Mouse (Mus musculus) neural tube, embryonic 11.5 days (tissue): ENCODE results near the gene Csrp1. TPM values are rescaled to one million over a fixed set of nuclear protein-coding genes. Genes with fewer than 3 reads are reported as not detected.

Experiments
- ATAC-seq: fragments of 200-750 bp; cut with Nextera tagmentation; 2 replicates; pipeline ENCODE4 v1.8.0; 2017; ENCODE audit warnings: moderate number of reproducible peaks, mild to moderate bottlenecking, moderate TSS enrichment, moderate library complexity; ENCODE audit not compliant: insufficient read depth, low FRiP score, low TSS enrichment
- DNase-seq: peaks from one replicate; pipeline ENCODE4 v3.0.0-alpha.2; 2015; ENCODE audit warnings: low spot score
- H3K27ac ChIP-seq: fragments of 300-500 bp; sonication (generic); 2 replicates; pipeline ENCODE4 v1.5.1; 2014; ENCODE audit warnings: low read depth, mild to moderate bottlenecking, low read length
- H3K27me3 ChIP-seq: fragments of 300-500 bp; sonication (generic); 2 replicates; pipeline ENCODE4 v1.6.1; 2014; ENCODE audit warnings: mild to moderate bottlenecking, low read length, mixed read lengths; ENCODE audit not compliant: control insufficient read depth, insufficient read depth
- H3K36me3 ChIP-seq: fragments of 300-500 bp; sonication (generic); 2 replicates; pipeline ENCODE4 v1.6.1; 2014; ENCODE audit warnings: mild to moderate bottlenecking, low read length, moderate library complexity, mixed read lengths; ENCODE audit not compliant: control insufficient read depth, insufficient read depth
- H3K4me1 ChIP-seq: fragments of 300-500 bp; sonication (generic); 2 replicates; pipeline ENCODE4 v1.6.1; 2014; ENCODE audit warnings: low read length, mixed read lengths; ENCODE audit not compliant: control insufficient read depth, insufficient read depth
- H3K4me2 ChIP-seq: fragments of 300-500 bp; sonication (generic); 2 replicates; pipeline ENCODE4 v1.6.1; 2014; ENCODE audit warnings: low read depth, mild to moderate bottlenecking, moderate library complexity
- H3K4me3 ChIP-seq: fragments of 300-500 bp; sonication (generic); 2 replicates; pipeline ENCODE4 v1.5.1; 2014; ENCODE audit warnings: low read depth, low read length
- H3K9ac ChIP-seq: fragments of 300-500 bp; sonication (generic); 2 replicates; pipeline ENCODE4 v1.6.1; 2014; ENCODE audit warnings: mild to moderate bottlenecking, low read length
- H3K9me3 ChIP-seq: fragments of 300-500 bp; sonication (generic); 2 replicates; pipeline ENCODE4 v1.6.1; 2016; ENCODE audit warnings: low read length; ENCODE audit not compliant: control insufficient read depth
- WGBS: fragments of 180-500 bp; shearing (Covaris S2); extraction: QIAGEN DNeasy Blood & Tissue Kit; methylation state at CpG from one replicate; pipeline ENCODE4 v1.1.7; 2014; 5-methylcytosine and 5-hydroxymethylcytosine counted together
- polyA plus RNA-seq: library from polyadenylated mRNA; unstranded; fragments of >200 nt; fragmentation: Nextera tagmentation; extraction: Ambion mirVana; gene quantifications from 2 replicates; pipeline ENCODE4 v1.2.1, GENCODE M21; 2014

Gene Csrp1
- polyA plus RNA-seq, 1 experiment from 2014 or later = 47.5 TPM

DNA sequence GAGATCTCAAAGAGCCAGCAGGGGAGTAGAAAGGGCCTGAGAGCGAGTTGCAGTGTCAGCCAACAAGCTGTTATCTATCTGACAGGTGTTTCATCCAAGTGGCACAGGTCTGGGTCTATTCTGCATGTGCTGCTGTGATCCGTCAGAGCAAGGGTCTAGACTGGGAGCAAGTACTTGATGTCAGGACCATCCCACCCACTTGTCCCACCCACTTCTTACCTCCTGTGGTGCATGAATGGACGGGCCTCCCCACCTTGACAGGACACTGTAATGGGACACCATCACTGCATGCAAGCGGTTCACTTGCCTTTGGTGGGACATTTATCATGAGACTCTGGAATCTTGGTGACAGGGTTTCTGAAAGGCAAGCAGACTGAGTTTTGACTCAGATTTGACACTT lies 10.0 kb downstream of the Csrp1 start:
- Histone ChIP-seq H3K4me1 (peaks cover 9% of the 10 kb centered on the region), H3K4me2 (peak overlapping the region; percentile 85), H3K9me3 (no peaks in the 10 kb centered on the region), H3K36me3 (no peaks in the 10 kb centered on the region), H3K9ac (peak overlapping the region; percentile 14; the same call in 1 of the 2 replicates), H3K27ac (no peak overlapping the region), H3K27me3 (no peaks in the 10 kb centered on the region), H3K4me3 (peak overlapping the region; percentile 55; the same call in 1 of the 2 replicates)
- no peak for ATAC-seq
- 16% methylated on average over 4 of the region's 4 CpGs for WGBS
- DNase-seq = no peak

DNA sequence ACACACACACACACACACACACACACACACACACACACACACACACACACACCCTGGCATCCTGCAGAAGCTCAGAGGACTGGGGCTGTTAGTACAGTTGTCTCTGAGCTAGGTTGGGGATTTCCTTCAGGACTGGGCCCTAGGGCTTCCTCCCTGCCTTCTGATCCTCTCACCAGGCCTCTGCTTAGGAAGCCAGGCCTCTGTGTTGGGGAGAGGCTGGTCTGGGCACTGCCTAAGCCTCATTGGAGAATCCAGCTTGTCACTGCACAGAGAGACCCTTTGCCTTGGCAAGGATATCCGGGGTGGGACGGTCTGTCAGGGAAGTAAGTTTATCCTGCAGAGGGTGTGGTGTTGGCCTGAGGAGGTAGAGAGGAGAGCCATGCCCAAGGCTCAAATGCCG lies 10.4 kb downstream of the Csrp1 start:
- Histone ChIP-seq H3K27ac (no peak overlapping the region), H3K4me3 (no peak overlapping the region), H3K36me3 (no peaks in the 10 kb centered on the region), H3K9ac (peak overlapping the region; percentile 10), H3K9me3 (no peaks in the 10 kb centered on the region), H3K27me3 (no peaks in the 10 kb centered on the region), H3K4me1 (peaks cover 10% of the 10 kb centered on the region), H3K4me2 (peak overlapping the region; percentile 24; the same call in 1 of the 2 replicates)
- WGBS = 57% methylated on average over 3 of the region's 3 CpGs
- DNase-seq (no peak), ATAC-seq (no peak)

DNA sequence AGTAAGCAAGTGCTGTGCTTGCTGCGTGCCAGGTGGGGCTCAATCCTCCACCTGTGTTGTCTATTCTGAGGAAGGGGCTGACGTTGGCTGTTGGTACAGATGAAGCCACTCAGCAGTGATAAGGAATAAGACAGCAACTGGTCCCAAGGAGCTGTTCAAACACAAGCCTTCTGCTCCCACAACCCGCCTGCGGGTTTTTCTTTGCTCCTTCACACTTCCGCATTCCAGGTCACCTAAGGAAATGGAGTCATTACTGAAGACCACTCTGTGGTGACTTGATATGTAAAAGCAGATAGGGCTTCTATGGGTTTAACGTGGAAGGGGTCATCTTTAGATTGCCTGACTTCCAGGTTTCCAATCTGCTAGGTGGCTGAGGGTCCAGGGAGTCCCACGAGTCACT lies 11.5 kb downstream of the Csrp1 start:
- peaks cover 12% of the 10 kb centered on the region for H3K4me1 ChIP-seq
- H3K9ac ChIP-seq = no peak overlapping the region; the same call in 1 of the 2 replicates
- ATAC-seq (no peak), DNase-seq (no peak)
- no peaks in the 10 kb centered on the region for H3K9me3 ChIP-seq
- no peak overlapping the region for H3K4me3 ChIP-seq
- 65% methylated on average over 7 of the region's 7 CpGs for WGBS
- no peak overlapping the region for H3K27ac ChIP-seq
- no peaks in the 10 kb centered on the region for H3K27me3 ChIP-seq
- H3K4me2 ChIP-seq = no peak overlapping the region
- no peaks in the 10 kb centered on the region for H3K36me3 ChIP-seq

DNA sequence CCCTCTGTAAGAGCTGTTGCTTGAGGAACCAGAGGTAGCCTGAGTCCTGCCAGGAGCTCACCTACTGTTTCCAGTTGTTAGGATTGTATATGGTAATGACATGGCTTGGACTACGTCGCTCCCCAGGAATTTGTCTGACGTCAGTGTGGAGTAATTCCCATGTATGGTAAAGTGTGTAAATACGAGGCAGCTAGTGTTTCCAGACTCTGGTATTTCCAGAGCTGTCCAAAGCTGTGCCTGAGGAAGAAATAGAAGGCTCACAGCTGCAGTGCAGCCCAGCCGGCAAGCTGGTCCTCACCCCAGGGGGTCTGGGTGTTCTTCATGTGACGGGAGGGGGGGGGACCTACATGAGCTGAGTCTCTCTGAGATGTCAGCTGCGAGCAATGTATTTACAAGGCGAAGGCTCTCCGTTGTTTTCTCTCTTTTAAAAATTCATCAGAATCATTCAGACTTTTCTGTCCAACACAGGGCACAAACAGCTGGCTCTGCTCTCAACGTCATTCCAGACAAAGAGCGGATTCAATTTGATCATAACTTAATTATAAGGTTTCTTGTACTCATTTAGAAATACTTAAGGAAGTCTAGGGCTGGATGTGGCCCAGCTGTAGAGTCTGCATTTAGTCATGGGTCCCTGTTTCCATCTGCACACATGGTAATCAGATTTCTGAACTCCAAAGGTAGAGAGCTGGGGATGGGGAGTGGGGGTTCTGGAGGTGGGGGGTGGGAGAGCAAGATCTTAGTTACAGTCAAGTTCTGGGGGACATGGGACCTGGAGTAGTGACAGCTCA lies 12.2 kb downstream of the Csrp1 start:
- Histone ChIP-seq H3K27me3 (no peaks in the 10 kb centered on the region), H3K9ac (no peak overlapping the region; the same call in 1 of the 2 replicates), H3K4me2 (no peak overlapping the region), H3K9me3 (no peaks in the 10 kb centered on the region), H3K4me3 (no peak overlapping the region), H3K4me1 (peaks cover 12% of the 10 kb centered on the region), H3K27ac (no peak overlapping the region), H3K36me3 (no peaks in the 10 kb centered on the region)
- ATAC-seq = no peak
- 41% methylated on average over 11 of the region's 11 CpGs for WGBS
- DNase-seq = peak; percentile 47

DNA sequence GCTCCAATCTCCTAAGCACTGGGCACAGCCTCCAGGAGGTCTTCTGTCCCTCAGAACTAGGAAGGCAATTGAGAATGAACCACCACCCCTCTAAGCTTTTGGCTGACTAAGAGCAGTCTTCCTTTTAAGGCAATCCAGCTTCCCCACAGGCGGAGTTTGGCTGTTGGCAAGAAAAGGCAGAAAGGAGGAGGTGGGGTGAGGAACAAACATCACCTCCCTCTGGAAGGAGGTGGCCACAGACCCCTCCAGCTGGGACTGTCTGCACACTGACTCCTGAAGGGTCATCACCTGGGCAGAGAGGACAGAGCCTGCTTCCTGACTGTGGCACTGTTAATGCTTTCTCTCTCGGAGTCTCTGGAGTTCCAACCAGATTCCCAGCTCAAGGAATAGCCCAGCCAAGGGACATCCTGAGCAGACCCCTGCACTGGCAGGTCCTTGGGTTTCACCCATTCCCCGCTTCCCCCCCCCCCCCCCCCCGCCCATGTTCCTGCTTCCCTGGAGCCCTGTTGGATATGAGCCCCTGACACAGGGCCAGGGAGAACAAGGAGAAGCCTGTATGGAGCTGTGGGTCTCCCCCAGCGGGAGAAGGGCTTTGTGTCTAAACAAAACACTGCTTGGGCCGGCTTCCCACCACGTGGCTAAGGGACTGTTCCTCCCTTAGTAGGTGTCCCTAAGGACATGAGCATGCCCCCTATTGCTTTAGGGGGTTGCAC lies 14.5 kb downstream of the Csrp1 start:
- Histone ChIP-seq H3K4me2 (no peak overlapping the region), H3K36me3 (no peaks in the 10 kb centered on the region), H3K4me3 (no peak overlapping the region), H3K9ac (no peak overlapping the region), H3K27me3 (no peaks in the 10 kb centered on the region), H3K27ac (no peak overlapping the region), H3K4me1 (peaks cover 15% of the 10 kb centered on the region), H3K9me3 (no peaks in the 10 kb centered on the region)
- DNase-seq (no peak), ATAC-seq (no peak)
- WGBS = 32% methylated on average over 5 of the region's 7 CpGs

GRCm38 (mm10) chr1:135735460-135735859 lies 15.6 kb downstream of the Csrp1 start:
- Histone ChIP-seq H3K27ac (no peak overlapping the region), H3K36me3 (no peaks in the 10 kb centered on the region), H3K4me2 (no peak overlapping the region), H3K4me1 (peaks cover 15% of the 10 kb centered on the region), H3K27me3 (no peaks in the 10 kb centered on the region), H3K9ac (peak overlapping the region; percentile 6; the same call in 1 of the 2 replicates), H3K9me3 (no peaks in the 10 kb centered on the region), H3K4me3 (no peak overlapping the region)
- DNase-seq (peak; percentile 20), ATAC-seq (no peak)
- WGBS = 34% methylated on average over 6 of the region's 6 CpGs

DNA sequence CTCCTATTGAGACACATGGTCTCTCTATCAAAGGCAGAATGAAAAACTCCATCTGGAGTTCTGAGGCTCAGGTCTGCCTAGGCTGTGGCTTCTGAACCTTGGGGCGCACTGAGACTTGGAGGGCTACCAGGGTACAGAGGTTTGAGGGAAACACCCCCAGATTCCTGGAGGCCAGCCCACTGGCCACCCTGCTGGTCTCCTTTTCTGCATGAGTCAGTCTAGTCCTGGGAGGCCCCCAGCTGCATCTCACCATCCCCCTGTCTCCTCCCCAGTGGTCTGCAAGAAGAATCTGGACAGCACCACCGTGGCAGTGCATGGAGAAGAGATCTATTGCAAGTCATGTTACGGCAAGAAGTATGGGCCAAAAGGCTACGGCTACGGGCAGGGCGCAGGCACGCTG lies 25.1 kb downstream of the Csrp1 start:
- Histone ChIP-seq H3K4me1 (peaks cover 4% of the 10 kb centered on the region; the same call in 1 of the 2 replicates), H3K27ac (no peak overlapping the region), H3K4me2 (no peak overlapping the region), H3K4me3 (no peak overlapping the region), H3K36me3 (peaks cover 2% of the 10 kb centered on the region; the same call in 1 of the 2 replicates), H3K9ac (no peak overlapping the region), H3K27me3 (no peaks in the 10 kb centered on the region), H3K9me3 (no peaks in the 10 kb centered on the region)
- ATAC-seq (no peak), DNase-seq (no peak)
- WGBS = 88% methylated on average over 7 of the region's 7 CpGs

- WGBS = 86% methylated on average over 4 of the region's 4 CpGs
- H3K27ac ChIP-seq = no peak overlapping the region
- no peaks in the 10 kb centered on the region for H3K27me3 ChIP-seq
- no peak overlapping the region for H3K9ac ChIP-seq
- peaks cover 1% of the 10 kb centered on the region; the same call in 1 of the 2 replicates for H3K4me1 ChIP-seq
- DNase-seq = no peak
- H3K4me3 ChIP-seq = no peak overlapping the region
- H3K36me3 ChIP-seq = peaks cover 2% of the 10 kb centered on the region; the same call in 1 of the 2 replicates
- H3K4me2 ChIP-seq = no peak overlapping the region
- no peak for ATAC-seq
- no peaks in the 10 kb centered on the region for H3K9me3 ChIP-seq
Measured at GRCm38 (mm10) chr1:135746248-135746647, 26.4 kb downstream of the Csrp1 start.
